Mouse (Mus musculus): ENCODE measurements around the gene Fbxl8.
A peak's percentile ranks its signal among the peaks of the same experiment; 100 is the strongest.
"Not testable (repeated sequence)": the region's sequence is repeated elsewhere in the genome, so short reads cannot be mapped to it uniquely, and the experiment has no call there.

Gene Fbxl8

DNA sequence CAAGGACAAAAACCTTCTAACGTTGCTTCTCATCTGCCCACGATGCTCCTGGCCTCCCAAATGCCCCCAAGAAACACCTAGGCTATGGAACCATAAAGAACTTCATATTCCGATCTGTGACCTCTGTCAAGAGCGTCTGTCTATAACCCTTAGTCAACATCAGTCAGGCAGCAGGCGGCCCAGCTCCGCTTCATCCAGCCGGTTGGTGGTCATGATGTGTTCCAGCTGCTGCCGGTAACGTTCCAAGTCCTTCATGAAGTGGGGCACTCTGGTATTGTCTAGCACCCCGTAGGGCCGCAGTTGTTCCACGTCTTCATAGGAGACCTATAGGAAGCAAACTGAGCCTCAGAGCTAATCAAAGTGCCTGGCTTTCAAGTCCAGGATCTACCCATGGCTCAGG is 17.4 kb downstream of the Fbxl8 start:
- no peak for DNase-seq (ENCODE audit: low spot score)

DNA sequence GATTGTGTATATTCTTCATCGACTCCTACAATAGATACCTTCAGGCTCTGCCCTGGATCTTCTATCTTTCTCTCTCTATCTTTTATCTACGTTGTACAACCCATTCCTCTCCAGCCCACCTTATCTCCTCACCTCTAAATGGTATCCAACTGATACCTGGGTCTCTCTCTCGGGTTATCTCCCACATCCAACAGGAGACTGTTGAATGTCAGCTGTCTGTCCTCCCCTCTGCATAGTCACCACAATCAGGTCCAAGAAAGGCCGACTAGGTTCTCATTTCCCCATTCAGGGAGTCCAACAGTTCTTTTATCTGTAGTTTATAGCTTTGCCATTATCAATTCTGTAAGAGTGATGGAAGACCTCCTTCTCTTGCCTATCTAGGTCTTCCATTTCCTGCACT is 17.8 kb downstream of the Fbxl8 start:
- no peak for DNase-seq (ENCODE audit: low spot score)

DNA sequence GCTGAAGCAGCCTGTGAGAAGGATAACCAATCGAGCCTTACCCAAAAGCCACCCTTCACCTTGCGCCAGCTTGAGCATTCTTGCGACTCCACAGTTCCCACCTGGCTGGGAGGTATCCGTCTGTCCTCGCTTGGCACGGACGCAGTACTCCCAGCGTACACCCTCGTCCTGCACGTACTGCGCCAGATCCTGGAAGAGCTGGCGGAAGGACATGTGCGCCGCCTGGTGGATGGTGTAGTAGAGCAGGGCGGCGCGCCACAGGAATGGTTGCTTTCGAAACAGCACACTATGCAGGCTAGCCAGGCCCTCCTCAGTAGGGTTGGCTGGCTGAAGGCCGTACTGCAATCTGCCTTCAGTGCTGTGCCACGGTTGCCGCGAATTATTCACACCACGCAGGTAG is 18.6 kb downstream of the Fbxl8 start:
- no peak for DNase-seq (ENCODE audit: low spot score)

DNA sequence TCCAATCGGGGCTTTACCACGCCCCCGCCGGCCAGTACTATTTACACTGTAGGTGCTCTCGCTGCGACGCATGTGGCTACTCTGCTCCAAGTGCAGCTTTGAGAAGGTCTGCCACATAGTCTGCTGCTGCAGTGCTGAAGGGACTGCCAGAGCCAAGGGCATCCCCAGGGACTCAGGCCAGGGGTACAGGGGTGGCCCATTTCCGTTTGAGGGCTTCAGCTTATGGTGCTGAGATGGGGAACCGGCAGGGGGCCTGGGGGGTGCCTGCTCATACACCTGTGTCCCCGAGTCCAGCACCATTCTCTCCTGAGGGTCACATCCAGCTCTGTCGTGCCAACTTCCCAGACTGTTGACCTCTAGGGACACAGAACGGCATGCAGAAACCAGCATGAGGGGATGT is 21.1 kb downstream of the Fbxl8 start:
- no peak for DNase-seq (ENCODE audit: low spot score)

DNA sequence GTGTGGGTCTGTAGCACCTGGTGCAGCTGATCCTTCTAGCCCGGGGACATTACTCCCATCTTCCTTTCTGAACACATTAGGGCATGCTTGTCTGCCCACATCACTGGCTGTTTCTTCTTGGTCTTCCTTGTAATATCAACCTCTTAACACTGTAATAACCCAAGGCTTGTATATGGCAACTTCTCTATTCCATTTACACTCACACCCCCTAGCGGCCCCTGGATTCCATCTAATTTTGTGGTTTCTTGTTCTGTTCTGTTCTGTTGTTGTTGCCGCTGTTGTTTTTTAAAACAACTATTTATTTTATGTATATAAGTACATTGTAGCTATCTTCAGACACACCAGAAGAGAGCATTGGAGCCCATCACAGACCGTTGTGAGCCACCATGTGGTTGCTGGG is 22.5 kb downstream of the Fbxl8 start:
- no peak for DNase-seq (ENCODE audit: low spot score)

DNA sequence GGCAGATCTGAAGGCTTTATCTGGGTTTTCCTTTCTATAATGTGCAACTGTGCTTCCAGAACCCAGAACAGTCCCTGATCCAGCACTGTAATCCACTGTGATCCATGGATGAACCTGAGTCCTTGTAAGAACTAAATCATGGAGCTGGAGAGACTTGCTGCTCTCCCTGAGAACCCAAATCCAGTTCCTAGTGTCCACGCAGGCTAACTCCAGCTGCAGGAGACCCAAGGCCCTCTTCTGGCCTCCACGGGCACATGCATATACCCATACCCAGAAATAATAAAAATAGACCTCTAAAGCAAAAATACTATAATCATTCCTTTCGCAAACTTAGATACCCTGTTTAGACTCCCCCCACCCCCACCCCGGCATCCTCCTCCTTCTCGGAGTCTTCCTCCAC is 23.8 kb downstream of the Fbxl8 start:
- DNase-seq (ENCODE audit: low spot score): no peak

DNA sequence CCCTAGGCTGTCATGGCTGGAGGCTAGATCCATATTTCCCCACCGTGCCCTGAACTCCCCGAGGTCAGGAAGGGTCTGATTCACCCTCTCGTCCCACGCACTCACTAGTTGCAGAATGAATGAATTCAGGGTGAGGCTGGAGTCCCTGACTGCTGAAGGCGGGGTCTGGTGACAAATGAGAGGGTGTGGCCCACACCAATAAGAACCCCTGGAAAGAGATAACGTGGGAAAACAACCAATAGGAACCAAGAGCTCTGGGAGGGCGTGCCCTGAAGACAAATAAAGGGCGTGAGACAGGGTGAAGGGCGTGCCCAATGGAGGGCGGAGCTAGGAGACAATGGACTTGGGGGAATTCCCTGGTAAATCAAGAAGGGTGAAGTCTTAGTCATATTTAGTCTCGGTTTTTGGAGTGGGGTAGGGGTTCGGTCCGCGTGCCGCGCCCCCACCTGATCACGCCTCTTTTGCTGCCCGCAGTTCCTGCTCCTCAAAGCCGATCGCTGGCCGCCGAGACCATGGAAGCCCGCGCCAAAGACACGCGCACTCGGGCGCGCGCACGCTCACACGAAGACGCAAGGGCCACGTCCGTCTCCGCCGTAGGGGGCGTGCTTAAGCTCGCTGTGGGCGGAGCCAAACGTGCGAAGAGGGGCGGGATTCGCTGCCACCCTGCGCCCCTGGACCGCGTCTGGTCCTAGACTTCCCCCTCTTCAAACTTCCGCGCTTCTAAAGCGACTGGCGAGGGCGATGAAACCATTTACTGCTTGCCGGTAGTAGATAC is 24.7 kb downstream of the Fbxl8 start:
- DNase-seq (ENCODE audit: low spot score): peak; percentile 92

DNA sequence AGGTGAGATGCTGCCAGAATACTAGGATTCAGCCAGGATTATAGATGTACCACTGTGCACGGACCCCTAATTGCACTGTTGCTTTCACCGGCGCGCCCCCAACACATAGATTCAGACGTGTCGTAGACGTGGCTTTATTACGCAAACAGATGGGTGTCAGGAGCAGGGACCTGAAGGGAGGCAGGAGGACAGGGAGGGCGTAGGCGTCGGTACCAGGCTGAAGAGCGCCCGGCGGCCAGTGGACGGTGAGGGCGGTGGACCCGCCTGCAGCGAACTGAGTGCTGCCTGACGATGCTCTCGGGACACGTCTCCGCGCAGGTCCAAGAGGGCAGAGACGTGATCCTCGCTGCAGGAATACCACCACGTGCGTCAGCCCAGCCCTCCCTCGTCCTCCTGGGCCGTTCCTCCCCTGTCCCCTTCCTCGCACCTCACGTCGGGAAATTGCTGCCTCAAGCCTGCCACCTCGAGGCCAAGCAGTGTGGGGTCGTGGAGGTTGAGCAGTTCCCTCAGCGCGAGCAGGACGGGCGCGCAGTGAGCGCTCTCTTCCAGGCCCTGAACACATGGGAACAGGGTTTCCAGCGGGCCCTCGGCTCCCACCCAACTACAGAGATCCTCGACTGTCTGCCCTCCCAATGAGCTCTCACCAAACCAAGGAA is 25.5 kb downstream of the Fbxl8 start, which contains the start of gene 4931428F04Rik:
4931428F04Rik (minus strand) TSS at position 60 of the 656 bp plus-strand sequence.
- no peak for DNase-seq (ENCODE audit: low spot score)

DNA sequence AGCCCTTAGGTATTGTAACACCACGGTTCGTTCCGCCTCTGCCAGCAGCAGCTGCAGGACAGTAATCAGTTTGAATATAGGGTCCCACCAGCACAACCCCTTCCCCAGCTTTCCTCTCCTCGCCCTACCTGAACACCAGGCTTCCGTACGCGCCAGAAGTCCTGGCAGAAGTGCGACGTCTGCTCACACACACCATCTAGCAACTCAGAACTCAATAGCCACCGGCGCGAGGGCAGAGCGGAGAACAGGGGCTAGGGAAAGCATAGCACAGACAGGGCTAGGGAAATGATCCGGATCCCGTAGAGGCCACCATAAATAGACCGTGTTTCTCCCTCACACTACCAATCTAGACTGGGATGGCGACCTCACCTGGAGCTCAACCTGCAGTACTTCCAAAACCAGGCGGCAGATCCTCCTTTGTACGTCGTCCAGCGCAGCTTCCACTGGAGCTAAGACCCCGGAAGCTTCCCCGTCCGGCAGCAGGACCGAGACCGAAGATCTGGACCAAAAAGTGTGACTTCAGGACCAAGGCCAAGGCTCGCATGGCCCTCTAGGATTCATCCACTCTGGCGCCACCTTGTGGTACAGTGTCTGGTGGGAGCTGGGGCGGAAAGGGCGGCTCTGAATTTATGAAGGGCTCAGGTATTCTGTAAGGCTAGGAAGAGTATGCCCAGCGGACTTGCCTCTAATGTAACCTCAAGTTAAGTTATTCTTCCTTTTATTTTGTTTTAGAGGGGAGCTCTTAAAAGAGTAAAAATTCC is 26.3 kb downstream of the Fbxl8 start:
- DNase-seq (ENCODE audit: low spot score): no peak

DNA sequence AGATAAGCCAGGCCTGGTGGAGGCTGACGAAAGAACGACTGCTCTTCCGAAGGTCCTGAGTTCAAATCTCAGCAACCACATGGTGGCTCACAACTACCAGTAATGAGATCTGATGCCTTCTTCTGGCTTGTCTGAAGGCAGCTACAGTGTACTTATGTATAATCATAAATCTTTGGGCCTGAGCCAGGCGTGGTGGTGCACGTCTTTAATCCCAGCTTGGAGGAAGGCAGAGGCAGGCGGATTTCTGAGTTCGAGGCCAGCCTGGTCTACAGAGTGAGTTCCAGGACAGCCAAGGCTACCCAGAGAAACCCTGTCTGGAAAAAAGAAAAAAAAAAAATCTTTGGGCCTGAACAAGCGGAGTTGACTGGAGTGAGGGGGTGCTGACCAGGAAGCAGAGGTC is 26.9 kb downstream of the Fbxl8 start:
- DNase-seq (ENCODE audit: low spot score): not testable (repeated sequence)

DNA sequence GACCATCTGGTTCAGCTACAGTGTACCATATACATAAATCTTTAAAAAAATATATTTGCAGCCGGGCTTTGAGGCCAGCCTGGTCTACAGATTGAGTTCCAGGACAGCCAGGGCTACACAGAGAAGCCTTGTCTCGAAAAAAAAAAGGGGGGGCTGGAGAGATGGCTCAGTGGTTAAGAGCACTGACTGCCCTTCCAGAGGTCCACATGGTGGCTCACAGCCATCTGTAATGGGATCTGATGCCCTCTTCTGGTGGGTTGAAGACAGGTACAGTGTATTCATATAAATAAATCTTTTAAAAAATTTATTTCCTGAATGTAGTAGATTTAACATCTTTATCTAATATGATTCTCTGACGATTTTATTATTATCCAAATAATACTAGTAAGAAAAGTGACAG is 27.4 kb downstream of the Fbxl8 start:
- not testable (repeated sequence) for DNase-seq (ENCODE audit: low spot score)

DNA sequence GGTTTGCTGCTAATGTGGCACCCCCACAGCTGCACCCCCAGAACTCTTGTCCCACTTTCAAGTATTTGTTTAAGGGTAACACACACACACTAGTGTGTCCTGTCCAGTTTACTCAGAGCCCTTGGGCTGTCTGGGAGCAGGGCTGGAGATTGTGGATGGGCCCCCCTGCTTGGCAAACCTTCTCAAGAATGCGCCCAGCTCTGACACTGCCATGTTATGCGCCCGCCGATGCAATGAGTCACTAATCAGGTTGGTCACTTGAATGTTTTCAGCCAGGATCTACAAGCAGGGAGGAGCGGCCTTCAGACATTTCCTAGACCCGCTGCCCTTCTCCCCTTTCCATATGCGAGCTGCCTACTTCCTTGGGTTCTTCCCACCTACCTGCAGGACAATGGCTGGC is 28.0 kb downstream of the Fbxl8 start:
- no peak for DNase-seq (ENCODE audit: low spot score)

DNA sequence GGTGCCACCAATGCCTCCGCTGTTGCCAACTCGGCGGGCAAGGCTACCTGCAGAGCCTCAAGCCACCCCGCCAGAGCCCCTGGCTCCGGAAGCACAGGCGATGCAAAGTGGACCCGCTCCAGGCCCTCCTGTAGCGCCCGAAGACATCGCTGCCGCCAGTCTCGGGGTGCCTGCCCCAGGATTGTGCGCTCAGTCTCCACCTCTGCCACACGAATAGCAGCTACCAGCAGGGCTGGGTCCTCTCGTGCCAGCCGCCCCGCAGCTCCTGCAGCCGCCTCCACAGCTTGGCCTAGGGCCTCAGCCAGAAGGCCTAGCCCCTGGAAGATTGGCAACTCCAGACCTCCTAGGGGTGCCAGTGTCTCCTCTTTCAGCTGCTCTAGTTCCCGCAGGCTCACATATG is 29.0 kb downstream of the Fbxl8 start:
- no peak for DNase-seq (ENCODE audit: low spot score)

DNA sequence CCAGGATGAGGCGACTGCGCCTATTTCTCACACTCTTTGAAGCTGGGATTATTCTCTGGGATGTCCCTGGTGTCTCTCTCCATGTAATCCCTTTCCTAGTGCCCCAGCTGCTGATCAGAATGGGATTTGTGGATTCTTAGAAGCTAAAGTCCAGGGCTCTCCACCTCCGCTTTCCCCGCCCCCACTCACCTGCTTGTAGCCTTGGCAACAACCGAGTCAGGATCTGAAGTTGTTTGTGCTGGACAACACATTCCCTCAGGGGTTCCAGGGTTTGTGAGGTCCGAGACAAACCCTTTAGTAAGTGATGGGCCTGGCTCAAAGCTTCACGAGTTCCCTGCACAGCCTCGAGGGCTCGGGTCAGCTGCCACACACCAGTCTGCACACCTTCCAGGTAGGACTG is 30.3 kb downstream of the Fbxl8 start:
- DNase-seq (ENCODE audit: low spot score): no peak

DNA sequence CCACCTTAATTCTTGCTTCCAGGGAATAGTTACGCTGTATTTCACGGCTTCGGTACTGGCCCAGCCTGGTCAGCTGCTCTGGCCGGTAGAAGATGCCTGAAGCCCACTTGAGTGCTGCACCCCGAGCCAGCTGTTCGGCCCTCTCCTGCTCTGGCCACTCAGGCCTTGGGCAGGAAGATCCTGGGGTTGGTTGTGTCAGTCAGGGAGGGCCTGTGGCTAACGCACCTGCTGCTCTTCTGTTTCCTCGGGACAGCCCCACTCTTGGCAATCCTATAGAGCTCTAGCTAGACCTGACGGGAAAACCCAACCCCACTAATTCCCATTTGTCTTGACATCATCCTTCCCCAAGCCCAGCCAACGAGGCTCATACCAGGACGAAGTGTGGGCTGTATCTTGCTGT is 30.8 kb downstream of the Fbxl8 start:
- DNase-seq (ENCODE audit: low spot score): no peak

DNA sequence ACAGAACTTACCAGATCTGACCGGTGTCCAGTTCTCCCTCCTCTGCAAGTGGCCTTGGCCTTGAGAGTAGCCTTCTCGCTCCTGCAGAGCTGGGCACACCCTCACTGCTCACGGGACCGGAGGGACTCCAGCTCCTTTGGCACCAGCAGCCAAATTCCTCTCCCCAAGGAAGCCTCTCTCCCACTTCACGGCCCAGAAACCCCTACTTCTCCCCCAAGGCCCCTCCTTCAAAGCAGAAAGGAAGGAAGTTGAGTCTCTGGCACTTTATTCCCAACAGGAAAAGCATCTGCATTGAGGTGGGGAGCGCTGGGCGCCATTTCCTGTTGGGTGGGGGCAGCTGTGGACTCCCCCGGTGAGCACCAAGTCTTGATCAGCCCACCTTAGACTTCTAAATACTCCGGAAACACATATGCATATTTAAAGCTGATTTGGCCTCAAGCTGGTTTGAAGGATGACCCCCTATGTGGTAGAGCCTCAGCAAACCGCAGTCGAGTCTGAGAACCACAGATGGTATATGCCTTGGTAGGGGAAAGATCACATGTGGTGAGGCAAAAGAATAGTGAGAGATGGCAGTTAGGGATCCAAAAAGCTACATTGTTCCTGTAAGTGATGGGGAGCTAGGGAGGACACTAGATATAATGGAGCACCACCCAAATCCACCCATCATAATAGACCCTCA is 31.6 kb downstream of the Fbxl8 start, which contains the start of gene Exoc3l:
Exoc3l (minus strand) TSS at position 207 of the 679 bp plus-strand sequence.
- DNase-seq (ENCODE audit: low spot score): no peak

DNA sequence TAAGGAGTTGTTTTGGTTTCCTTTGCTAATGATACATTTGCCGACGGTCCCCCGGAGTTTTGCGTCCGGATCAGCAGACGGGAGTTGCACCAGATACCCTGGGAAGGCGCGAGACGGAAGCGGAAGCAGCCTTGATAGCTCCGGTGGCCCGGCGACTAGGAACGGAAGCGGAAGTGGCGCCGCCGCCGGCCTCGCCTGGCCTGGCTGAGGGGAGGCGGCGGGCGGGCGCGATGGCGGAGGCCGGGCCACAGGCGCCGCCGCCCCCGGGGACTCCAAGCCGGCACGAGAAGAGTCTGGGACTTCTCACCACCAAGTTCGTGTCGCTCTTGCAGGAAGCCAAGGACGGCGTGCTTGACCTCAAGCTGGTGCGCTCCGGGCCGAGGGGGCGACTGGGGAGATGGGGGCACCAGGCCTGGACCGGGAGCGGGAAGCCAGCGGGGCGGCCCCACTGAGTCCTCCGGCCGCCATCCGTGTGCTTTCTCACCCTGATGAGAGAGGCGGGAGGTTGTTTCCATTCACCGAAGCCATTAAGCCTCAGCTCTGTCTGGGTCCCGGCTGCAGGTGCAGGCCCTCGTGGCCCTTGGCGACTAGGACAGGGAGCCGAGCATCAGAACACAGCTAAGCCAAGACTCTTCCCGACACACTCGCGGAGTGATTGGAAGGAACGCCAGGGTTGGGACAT is 33.2 kb downstream of the Fbxl8 start, which contains the start of gene E2f4:
E2f4 (plus strand) TSS at position 153 of the 682 bp plus-strand sequence.
- peak; percentile 82 for DNase-seq (ENCODE audit: low spot score)

DNA sequence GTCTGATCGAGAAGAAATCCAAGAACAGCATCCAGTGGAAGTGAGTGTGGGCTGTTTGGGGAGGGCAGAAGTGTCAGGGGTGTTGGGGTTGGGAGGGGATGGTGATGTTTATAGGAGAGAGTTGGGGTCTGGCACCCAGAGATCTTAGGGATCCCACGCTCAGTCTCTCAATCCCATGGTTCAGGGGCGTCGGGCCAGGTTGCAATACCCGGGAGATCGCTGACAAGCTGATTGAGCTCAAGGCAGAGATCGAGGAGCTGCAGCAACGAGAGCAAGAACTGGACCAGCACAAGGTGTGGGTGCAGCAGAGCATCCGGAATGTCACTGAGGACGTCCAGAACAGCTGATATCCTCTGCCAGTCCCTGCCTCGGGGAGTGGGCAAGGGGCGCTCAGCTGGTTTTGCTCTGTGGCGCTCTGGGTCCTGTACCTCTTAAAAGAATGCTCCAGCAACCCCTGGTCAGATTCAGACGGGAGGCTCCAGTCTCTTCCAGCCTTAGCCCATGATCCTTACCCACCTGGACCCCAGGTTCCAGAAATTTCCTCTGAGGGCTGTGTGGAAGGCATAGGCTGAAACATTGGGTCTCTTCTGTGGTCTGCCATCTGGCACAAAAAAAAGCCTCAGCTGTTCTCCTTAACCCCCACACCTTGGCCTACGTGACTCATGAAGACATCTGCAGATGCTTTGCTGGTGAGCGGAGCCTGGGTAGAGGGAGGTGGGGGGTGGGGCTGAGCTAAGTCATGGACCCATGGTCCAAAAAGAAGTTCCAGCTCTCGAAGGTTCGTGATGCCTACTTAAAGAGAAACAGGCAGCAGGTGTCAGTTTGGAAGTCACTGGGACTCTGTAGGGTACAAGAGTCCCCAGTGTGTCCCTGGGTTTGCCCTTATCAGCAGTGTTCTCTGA is 34.2 kb downstream of the Fbxl8 start:
- DNase-seq (ENCODE audit: low spot score): no peak

DNA sequence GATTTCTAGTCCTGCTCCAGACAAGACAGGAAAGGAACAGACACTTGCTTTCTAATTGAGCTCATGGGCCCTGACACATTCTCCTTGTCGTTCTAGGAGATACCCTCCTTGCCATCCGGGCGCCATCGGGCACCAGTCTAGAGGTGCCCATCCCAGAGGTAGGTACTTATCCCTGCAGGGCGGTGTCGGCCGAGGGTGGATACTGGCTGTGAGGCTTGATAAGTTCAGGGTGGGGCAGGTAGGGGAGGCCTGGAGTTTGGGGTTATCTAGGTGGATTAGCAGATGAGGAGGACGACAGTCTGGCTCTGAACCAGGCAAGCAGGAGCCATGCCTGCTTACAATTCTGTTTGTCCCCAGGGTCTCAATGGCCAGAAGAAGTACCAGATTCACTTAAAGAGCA is 35.5 kb downstream of the Fbxl8 start:
- no peak for DNase-seq (ENCODE audit: low spot score)

DNA sequence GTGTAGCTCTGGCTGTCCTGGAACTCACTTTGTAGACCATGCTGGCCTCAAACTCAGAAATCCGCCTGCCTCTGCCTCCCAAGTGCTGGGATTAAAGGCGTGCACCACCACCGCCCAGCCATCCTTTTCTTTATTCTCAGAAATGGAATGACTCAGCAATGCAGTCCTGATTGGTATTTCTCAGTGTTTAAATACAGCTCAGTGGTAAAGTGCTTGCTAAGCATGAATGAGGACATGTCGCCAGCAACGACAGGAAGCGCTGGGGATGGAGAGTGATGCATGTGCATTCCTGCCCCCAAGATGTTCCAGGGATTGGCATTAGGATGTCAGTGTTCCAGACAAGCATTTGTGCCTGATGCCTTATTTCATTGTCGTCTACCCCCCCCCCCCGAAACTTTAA is 38.9 kb downstream of the Fbxl8 start:
- DNase-seq (ENCODE audit: low spot score): no peak

DNA sequence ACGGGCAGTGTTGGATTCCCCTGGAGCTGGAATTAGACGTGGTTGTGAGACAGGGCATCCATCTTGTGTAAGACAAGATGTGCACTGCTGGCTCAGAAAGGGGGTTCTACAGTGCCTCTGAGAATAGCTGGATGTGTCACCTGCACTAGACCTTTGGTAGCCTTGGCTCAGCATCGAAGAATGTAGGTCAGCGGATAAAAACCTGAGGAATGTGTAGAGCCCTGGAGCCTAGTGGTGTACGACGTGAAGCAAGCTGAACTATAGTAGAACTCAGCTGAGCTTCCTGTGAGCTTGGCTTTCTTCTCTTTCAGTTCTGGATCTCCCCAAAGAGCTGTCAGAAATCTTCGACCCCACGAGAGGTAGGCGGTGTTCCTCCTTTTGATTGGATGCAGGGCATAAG is 39.4 kb downstream of the Fbxl8 start:
- DNase-seq (ENCODE audit: low spot score): no peak
